Mouse (Mus musculus): ENCODE data around the gene Map4k4. TPM values are rescaled to one million over a fixed set of nuclear protein-coding genes. Genes with fewer than 3 reads are reported as not detected.

Gene Map4k4
- polyA plus RNA-seq, 1 experiment, result 147 TPM

GRCm38 (mm10) chr1:39920616-39921015 lies 19.9 kb downstream of the Map4k4 start:
- Histone ChIP-seq H3K4me3 (no peak overlapping the region), H3ac (ENCODE audit: control insufficient read depth, insufficient read length) (no peak overlapping the region), H3K4me2 (ENCODE audit: low read depth) (no peak overlapping the region), H3K27me3 (ENCODE audit: control insufficient read depth, insufficient read depth, insufficient read length) (no peaks in the 10 kb centered on the region), H3K36me3 (ENCODE audit: control insufficient read depth, insufficient read depth) (peaks cover 3% of the 10 kb centered on the region), H3K79me2 (ENCODE audit: control insufficient read depth, insufficient read depth) (peaks cover 100% of the 10 kb centered on the region)
- TF ChIP-seq MAX (IDR thresholded peaks at IDR 0.05; ENCODE audit: low read depth), result no peak
- TF ChIP-seq USF1 (IDR thresholded peaks at IDR 0.05; ENCODE audit: low read depth), result no peak
- TF ChIP-seq MYOD1 (IDR thresholded peaks at IDR 0.05; ENCODE audit: control insufficient read depth in 1 of 3, insufficient read length in 2 of 3, low read depth in 2 of 3), result no peak
- no peak for TF ChIP-seq E2F4 (IDR thresholded peaks at IDR 0.05; ENCODE audit: insufficient read depth)
- TF ChIP-seq MYOG (IDR thresholded peaks at IDR 0.05; ENCODE audit: control insufficient read depth in 1 of 3, insufficient read depth in 1 of 3, insufficient read length in 2 of 3, low read depth in 2 of 3), result no peak
- TF ChIP-seq CEBPB (IDR thresholded peaks at IDR 0.05; ENCODE audit: insufficient read depth, poor library complexity, severe bottlenecking), result no peak
- no peak for TF ChIP-seq TCF3 (IDR thresholded peaks at IDR 0.05; ENCODE audit: insufficient read length, low read depth)
- no peak for TF ChIP-seq POLR2A (IDR thresholded peaks at IDR 0.05; ENCODE audit: insufficient read length, low read depth)
- no peak for TF ChIP-seq SRF (IDR thresholded peaks at IDR 0.05; ENCODE audit: control insufficient read depth, insufficient read length, low read depth)
- no peak for TF ChIP-seq REST (IDR thresholded peaks at IDR 0.05; ENCODE audit: insufficient read depth, insufficient read length)
- TF ChIP-seq TCF12 (IDR thresholded peaks at IDR 0.05; ENCODE audit: insufficient read depth, poor library complexity, severe bottlenecking), result no peak
- no peak for TF ChIP-seq POLR2AphosphoS2 (IDR thresholded peaks at IDR 0.05; ENCODE audit: insufficient read length, low read depth)

DNA sequence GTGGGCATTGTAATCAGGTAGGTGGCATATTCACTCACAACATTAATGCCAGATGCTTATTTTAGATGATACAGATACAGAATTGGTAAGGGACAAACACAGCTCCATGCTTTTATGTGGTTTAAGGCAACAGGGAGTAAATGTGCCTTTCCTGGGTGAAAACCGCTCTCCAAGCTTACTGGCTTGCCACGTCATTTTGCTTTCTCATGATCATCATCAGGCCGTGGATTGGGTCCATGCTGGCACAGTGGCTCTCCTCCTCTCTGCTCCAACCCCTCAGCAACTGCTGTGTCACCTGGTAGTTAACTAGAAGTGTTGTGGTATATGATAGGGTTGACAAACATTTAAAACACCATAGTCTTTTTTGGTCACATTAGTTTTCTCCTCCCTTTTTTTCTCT lies 21.3 kb downstream of the Map4k4 start:
- no peak for TF ChIP-seq MYOG (IDR thresholded peaks at IDR 0.05; ENCODE audit: control insufficient read depth in 1 of 3, insufficient read depth in 1 of 3, insufficient read length in 2 of 3, low read depth in 2 of 3)
- TF ChIP-seq TCF12 (IDR thresholded peaks at IDR 0.05; ENCODE audit: insufficient read depth, poor library complexity, severe bottlenecking), result no peak
- no peak for TF ChIP-seq USF1 (IDR thresholded peaks at IDR 0.05; ENCODE audit: low read depth)
- TF ChIP-seq TCF3 (IDR thresholded peaks at IDR 0.05; ENCODE audit: insufficient read length, low read depth), result no peak
- TF ChIP-seq POLR2AphosphoS2 (IDR thresholded peaks at IDR 0.05; ENCODE audit: insufficient read length, low read depth), result no peak
- no peak for TF ChIP-seq CEBPB (IDR thresholded peaks at IDR 0.05; ENCODE audit: insufficient read depth, poor library complexity, severe bottlenecking)
- no peak for TF ChIP-seq POLR2A (IDR thresholded peaks at IDR 0.05; ENCODE audit: insufficient read length, low read depth)
- TF ChIP-seq MAX (IDR thresholded peaks at IDR 0.05; ENCODE audit: low read depth), result no peak
- TF ChIP-seq SRF (IDR thresholded peaks at IDR 0.05; ENCODE audit: control insufficient read depth, insufficient read length, low read depth), result no peak
- no peak for TF ChIP-seq E2F4 (IDR thresholded peaks at IDR 0.05; ENCODE audit: insufficient read depth)
- TF ChIP-seq REST (IDR thresholded peaks at IDR 0.05; ENCODE audit: insufficient read depth, insufficient read length), result no peak
- TF ChIP-seq MYOD1 (IDR thresholded peaks at IDR 0.05; ENCODE audit: control insufficient read depth in 1 of 3, insufficient read length in 2 of 3, low read depth in 2 of 3), result no peak
- Histone ChIP-seq H3K27me3 (ENCODE audit: control insufficient read depth, insufficient read depth, insufficient read length) (no peaks in the 10 kb centered on the region), H3K4me3 (no peak overlapping the region), H3K36me3 (ENCODE audit: control insufficient read depth, insufficient read depth) (peaks cover 6% of the 10 kb centered on the region), H3ac (ENCODE audit: control insufficient read depth, insufficient read length) (no peak overlapping the region), H3K4me2 (ENCODE audit: low read depth) (no peak overlapping the region), H3K79me2 (ENCODE audit: control insufficient read depth, insufficient read depth) (peaks cover 100% of the 10 kb centered on the region)

DNA sequence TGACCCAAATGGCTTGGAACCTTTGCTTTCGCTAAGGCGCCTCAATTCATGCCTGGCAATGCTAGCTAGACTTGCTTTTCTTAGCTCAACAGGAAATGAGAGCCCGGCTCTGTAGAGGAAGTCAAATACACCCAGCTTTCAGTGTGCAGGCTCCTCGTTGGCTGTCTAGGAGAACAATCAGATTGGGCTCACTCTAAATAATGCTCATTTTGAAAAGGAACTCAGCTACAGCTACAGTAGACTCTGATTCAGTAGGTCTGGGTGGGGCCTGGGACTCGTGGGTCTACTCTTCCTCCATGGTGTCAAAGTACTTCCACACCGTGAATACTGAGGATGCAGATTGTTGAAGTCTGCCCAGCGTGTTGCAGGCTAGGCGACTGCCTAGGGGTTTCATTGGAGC lies 22.0 kb downstream of the Map4k4 start:
- Histone ChIP-seq H3K27me3 (ENCODE audit: control insufficient read depth, insufficient read depth, insufficient read length) (no peaks in the 10 kb centered on the region), H3K79me2 (ENCODE audit: control insufficient read depth, insufficient read depth) (peaks cover 100% of the 10 kb centered on the region), H3ac (ENCODE audit: control insufficient read depth, insufficient read length) (no peak overlapping the region), H3K4me2 (ENCODE audit: low read depth) (peak overlapping the region; percentile 26), H3K36me3 (ENCODE audit: control insufficient read depth, insufficient read depth) (peaks cover 11% of the 10 kb centered on the region), H3K4me3 (no peak overlapping the region)
- TF ChIP-seq TCF12 (IDR thresholded peaks at IDR 0.05; ENCODE audit: insufficient read depth, poor library complexity, severe bottlenecking), result no peak
- TF ChIP-seq POLR2AphosphoS2 (IDR thresholded peaks at IDR 0.05; ENCODE audit: insufficient read length, low read depth), result no peak
- no peak for TF ChIP-seq MYOD1 (IDR thresholded peaks at IDR 0.05; ENCODE audit: control insufficient read depth in 1 of 3, insufficient read length in 2 of 3, low read depth in 2 of 3)
- no peak for TF ChIP-seq E2F4 (IDR thresholded peaks at IDR 0.05; ENCODE audit: insufficient read depth)
- TF ChIP-seq MYOG (IDR thresholded peaks at IDR 0.05; ENCODE audit: control insufficient read depth in 1 of 3, insufficient read depth in 1 of 3, insufficient read length in 2 of 3, low read depth in 2 of 3), result no peak
- no peak for TF ChIP-seq REST (IDR thresholded peaks at IDR 0.05; ENCODE audit: insufficient read depth, insufficient read length)
- no peak for TF ChIP-seq TCF3 (IDR thresholded peaks at IDR 0.05; ENCODE audit: insufficient read length, low read depth)
- TF ChIP-seq POLR2A (IDR thresholded peaks at IDR 0.05; ENCODE audit: insufficient read length, low read depth), result no peak
- TF ChIP-seq SRF (IDR thresholded peaks at IDR 0.05; ENCODE audit: control insufficient read depth, insufficient read length, low read depth), result no peak
- TF ChIP-seq MAX (IDR thresholded peaks at IDR 0.05; ENCODE audit: low read depth), result no peak
- TF ChIP-seq USF1 (IDR thresholded peaks at IDR 0.05; ENCODE audit: low read depth), result no peak
- TF ChIP-seq CEBPB (IDR thresholded peaks at IDR 0.05; ENCODE audit: insufficient read depth, poor library complexity, severe bottlenecking), result no peak

DNA sequence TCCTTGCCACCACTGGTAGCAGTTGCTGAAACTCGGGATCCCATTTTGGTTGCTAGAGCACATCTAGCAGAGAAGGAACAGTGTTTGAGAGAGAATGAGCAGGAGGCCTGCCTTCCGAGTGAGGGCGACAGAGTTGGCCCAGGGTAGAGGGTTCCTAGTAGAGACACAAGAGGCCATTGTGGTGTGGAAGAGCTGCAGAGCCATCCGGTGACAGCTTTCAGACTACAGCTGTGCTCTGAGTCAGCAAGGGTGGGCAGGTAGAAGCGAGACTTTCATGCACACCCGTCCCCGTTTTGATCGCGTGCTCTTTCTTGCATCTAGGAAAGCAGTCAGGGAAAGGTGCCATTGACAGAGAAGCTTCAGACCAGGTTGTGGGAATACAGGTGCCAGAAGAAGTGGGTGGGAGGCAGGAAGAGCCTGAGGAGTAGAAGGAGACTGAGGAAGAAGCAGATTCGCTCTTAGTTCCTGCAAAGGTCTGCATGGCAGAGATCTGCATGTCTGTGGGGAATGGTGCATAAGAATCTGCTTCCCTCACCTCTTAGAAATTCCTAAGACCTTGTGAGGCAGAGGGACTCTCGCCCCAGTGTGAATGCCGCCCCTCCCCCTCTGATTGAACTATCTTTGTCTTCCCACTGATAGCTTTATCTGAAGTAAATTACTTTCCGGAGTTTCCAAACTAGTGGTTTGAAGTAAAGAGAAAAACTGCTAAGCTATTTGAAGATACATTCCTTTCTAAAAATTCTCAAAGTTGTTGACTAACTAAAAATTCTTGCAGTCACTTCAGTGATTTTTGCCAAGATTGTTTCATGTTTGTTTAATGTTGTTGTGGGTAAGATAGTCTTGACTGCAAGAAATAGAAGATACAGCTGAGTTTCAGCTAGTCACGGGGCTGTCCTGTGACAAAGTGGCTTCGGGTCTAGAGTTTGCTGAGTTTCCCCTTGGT lies 23.0 kb downstream of the Map4k4 start:
- peaks cover 100% of the 10 kb centered on the region for H3K79me2 ChIP-seq (ENCODE audit: control insufficient read depth, insufficient read depth)
- no peak overlapping the region for H3K4me2 ChIP-seq (ENCODE audit: low read depth)
- TF ChIP-seq CEBPB (IDR thresholded peaks at IDR 0.05; ENCODE audit: insufficient read depth, poor library complexity, severe bottlenecking), result no peak
- no peak for TF ChIP-seq SRF (IDR thresholded peaks at IDR 0.05; ENCODE audit: control insufficient read depth, insufficient read length, low read depth)
- TF ChIP-seq USF1 (IDR thresholded peaks at IDR 0.05; ENCODE audit: low read depth), result no peak
- TF ChIP-seq MAX (IDR thresholded peaks at IDR 0.05; ENCODE audit: low read depth), result no peak
- no peak for TF ChIP-seq TCF12 (IDR thresholded peaks at IDR 0.05; ENCODE audit: insufficient read depth, poor library complexity, severe bottlenecking)
- TF ChIP-seq E2F4 (IDR thresholded peaks at IDR 0.05; ENCODE audit: insufficient read depth), result no peak
- peak in 1 of 3 experiments; percentile 59 for TF ChIP-seq MYOG (IDR thresholded peaks at IDR 0.05; ENCODE audit: control insufficient read depth in 1 of 3, insufficient read depth in 1 of 3, insufficient read length in 2 of 3, low read depth in 2 of 3)
- peak in 1 of 3 experiments; percentile 4 for TF ChIP-seq MYOD1 (IDR thresholded peaks at IDR 0.05; ENCODE audit: control insufficient read depth in 1 of 3, insufficient read length in 2 of 3, low read depth in 2 of 3)
- no peak overlapping the region for H3K4me3 ChIP-seq
- H3K27me3 ChIP-seq (ENCODE audit: control insufficient read depth, insufficient read depth, insufficient read length), result no peaks in the 10 kb centered on the region
- H3K36me3 ChIP-seq (ENCODE audit: control insufficient read depth, insufficient read depth), result peaks cover 13% of the 10 kb centered on the region
- H3ac ChIP-seq (ENCODE audit: control insufficient read depth, insufficient read length), result no peak overlapping the region
